Mouse (Mus musculus) heart, postnatal 0 days (tissue): ENCODE data around the gene Gpr55.

Experiments used
- CTCF ChIP-seq: IDR thresholded peaks from 2 replicates; pipeline ENCODE4 v1.5.1; 2016; ENCODE audit warnings: antibody characterized with exemption, control low read depth, low read depth
- EP300 ChIP-seq: IDR thresholded peaks from 2 replicates; pipeline ENCODE4 v1.6.1; 2016; ENCODE audit warnings: antibody characterized with exemption, low read depth

DNA sequence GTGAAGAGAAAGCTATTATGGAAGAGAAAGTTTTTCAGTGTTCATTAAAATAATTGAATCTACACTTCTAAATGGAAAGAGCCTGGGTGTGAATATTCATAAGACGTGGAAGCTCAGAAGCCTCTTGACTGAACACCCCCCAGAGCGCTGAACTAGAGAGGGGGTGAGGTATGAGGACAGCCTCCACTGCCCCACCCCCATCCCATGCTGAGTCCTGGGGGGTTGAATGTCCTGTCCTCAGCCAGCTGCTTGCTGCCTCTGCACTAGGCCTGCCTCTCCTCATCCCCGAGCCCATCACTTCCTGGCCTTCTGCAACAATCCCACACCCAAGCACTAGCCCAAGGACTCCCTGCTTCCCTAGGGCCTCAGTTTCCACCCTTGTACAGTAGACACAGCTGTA, 5.0 kb upstream of the Gpr55 start:
- no peak for TF ChIP-seq CTCF
- no peak for TF ChIP-seq EP300
